Mouse (Mus musculus) testis, adult 2 months (tissue): ENCODE data around the gene Rad9b. TPM values are rescaled to one million over a fixed set of nuclear protein-coding genes. Genes with fewer than 3 reads are reported as not detected.
A peak's percentile ranks its signal among the peaks of the same experiment; 100 is the strongest.

ENCODE experiments used
- H3K27ac ChIP-seq: fragments of 200-500 bp; 2 replicates; pipeline ENCODE4 v1.5.1; 2012; ENCODE audit warnings: low read depth, low read length; ENCODE audit not compliant: control insufficient read depth, insufficient read depth
- H3K27me3 ChIP-seq: fragments of 200-500 bp; 2 replicates; pipeline ENCODE4 v1.6.1; 2012; ENCODE audit warnings: mild to moderate bottlenecking, low read length, moderate library complexity; ENCODE audit not compliant: control insufficient read depth, insufficient read depth
- H3K36me3 ChIP-seq: fragments of 200-500 bp; 2 replicates; pipeline ENCODE4 v1.6.1; 2012; ENCODE audit warnings: mild to moderate bottlenecking, low read length; ENCODE audit not compliant: control insufficient read depth, insufficient read depth
- H3K4me1 ChIP-seq: fragments of 200-500 bp; 2 replicates; pipeline ENCODE4 v1.6.1; 2012; ENCODE audit warnings: low read length; ENCODE audit not compliant: control insufficient read depth, insufficient read depth
- H3K4me3 ChIP-seq: fragments of 200-500 bp; 2 replicates; pipeline ENCODE4 v1.5.1; 2012; ENCODE audit warnings: low read depth, mild to moderate bottlenecking, low read length, moderate library complexity, mixed read lengths; ENCODE audit not compliant: control insufficient read depth
- CTCF ChIP-seq: fragments of 200-500 bp; IDR thresholded peaks from 2 replicates; pipeline ENCODE4 v1.5.1; 2012; ENCODE audit warnings: low read depth, mild to moderate bottlenecking, inconsistent platforms, low read length, moderate library complexity; ENCODE audit not compliant: control insufficient read depth, insufficient read depth, insufficient replicate concordance
- POLR2A ChIP-seq: fragments of 200-500 bp; IDR thresholded peaks from 2 replicates; pipeline ENCODE4 v1.6.1; 2012; ENCODE audit warnings: low read depth, mild to moderate bottlenecking, inconsistent platforms, low read length, moderate library complexity; ENCODE audit not compliant: control insufficient read depth
- polyA plus RNA-seq: library from polyadenylated mRNA; depleted of rRNA; stranded (reverse); fragments of >200 nt; gene quantifications from 2 replicates; pipeline ENCODE4 v1.2.3, GENCODE M21; 2012; rRNA removed

The Rad9b gene
- polyA plus RNA-seq, 1 experiment = 28.0 TPM

- H3K27ac ChIP-seq = no peak overlapping the region
- TF ChIP-seq CTCF = no peak
- no peak for TF ChIP-seq POLR2A
- no peaks in the 10 kb centered on the region for H3K36me3 ChIP-seq
- no peak overlapping the region for H3K4me3 ChIP-seq
- peaks cover 24% of the 10 kb centered on the region for H3K4me1 ChIP-seq
- no peaks in the 10 kb centered on the region for H3K27me3 ChIP-seq
These were observed 75.1 kb downstream of the Rad9b start for GRCm38 (mm10) chr5:122278946-122279345.

- TF ChIP-seq CTCF (no peak), POLR2A (no peak)
- Histone ChIP-seq H3K4me3 (peak overlapping the region; percentile 4), H3K36me3 (no peaks in the 10 kb centered on the region), H3K27me3 (no peaks in the 10 kb centered on the region), H3K27ac (no peak overlapping the region), H3K4me1 (peaks cover 16% of the 10 kb centered on the region)
These were observed 79.2 kb downstream of the Rad9b start for GRCm38 (mm10) chr5:122274785-122275184.

Other genes starting within 250 kb of the Rad9b start
- gene Ccdc63, start 213.4 kb downstream of the Rad9b start, polyA plus RNA-seq = 288 and 313 TPM in 2 replicates
- gene Ppp1cc, start 196.0 kb downstream of the Rad9b start, polyA plus RNA-seq = 524 and 547 TPM in 2 replicates
- gene Hvcn1, start 147.4 kb downstream of the Rad9b start, polyA plus RNA-seq = 0.93 and 0.99 TPM in 2 replicates
- gene Tctn1, start 89.8 kb downstream of the Rad9b start, polyA plus RNA-seq = 59.8 and 63.3 TPM in 2 replicates
- gene Pptc7, start 69.9 kb downstream of the Rad9b start, polyA plus RNA-seq = 47.8 and 48.0 TPM in 2 replicates
- gene Vps29, start 136 bp upstream of the Rad9b start, polyA plus RNA-seq = 51.0 and 57.4 TPM in 2 replicates
- 27.6 and 27.8 TPM in 2 replicates for gene Gpn3, start 17.6 kb upstream of the Rad9b start, polyA plus RNA-seq
- 171 and 178 TPM in 2 replicates for gene Fam216a, start 18.1 kb upstream of the Rad9b start, polyA plus RNA-seq
- gene Arpc3, start 37.6 kb upstream of the Rad9b start, polyA plus RNA-seq = 35.0 and 35.1 TPM in 2 replicates
- gene Anapc7, start 67.5 kb upstream of the Rad9b start, polyA plus RNA-seq = 16.1 and 16.2 TPM in 2 replicates
- 49.8 and 55.9 TPM in 2 replicates for gene Atp2a2, start 148.0 kb upstream of the Rad9b start, polyA plus RNA-seq